Mouse (Mus musculus): ENCODE results near the gene Myl6. TPM values are rescaled to one million over a fixed set of nuclear protein-coding genes. Genes with fewer than 3 reads are reported as not detected.

The Myl6 gene
- polyA plus RNA-seq, 2 experiments: 506 to 654 TPM

GRCm38 (mm10) chr10:128490912-128491311 lies 3.0 kb downstream of the Myl6 start:
- WGBS (ENCODE audit: insufficient replicate concordance): 66% methylated on average over 5 of the region's 5 CpGs
- no peak for ATAC-seq (ENCODE audit: insufficient read depth)

GRCm38 (mm10) chr10:128490232-128490631 lies 3.7 kb downstream of the Myl6 start:
- H3K9me3 ChIP-seq (ENCODE audit: control insufficient read depth, low read length): no peaks in the 10 kb centered on the region
- no peak for ATAC-seq (ENCODE audit: insufficient read depth)
- no peak overlapping the region for H3K4me2 ChIP-seq (ENCODE audit: low read depth)
- H3K4me3 ChIP-seq (ENCODE audit: insufficient read depth in 1 of 2, low read depth in 2 of 2, low read length in 2 of 2): no peak overlapping the region
- TF ChIP-seq EP300 (IDR thresholded peaks at IDR 0.05; ENCODE audit: low read depth): no peak
- no peak for TF ChIP-seq CTCF (IDR thresholded peaks at IDR 0.05; ENCODE audit: low read depth)
- no peaks in the 10 kb centered on the region for H3K27me3 ChIP-seq (ENCODE audit: control insufficient read depth, insufficient read depth, low read length)
- 82% methylated on average over 5 of the region's 5 CpGs for WGBS (ENCODE audit: insufficient replicate concordance)
- H3K4me1 ChIP-seq (replicated peaks; ENCODE audit: control insufficient read depth in 2 of 2, insufficient read depth in 2 of 2, low read length in 1 of 2): peaks cover 12 to 26% of the 10 kb centered on the region in 2 experiments
- H3K9ac ChIP-seq (replicated peaks): no peak overlapping the region
- no peak for DNase-seq (ENCODE audit: low read depth in 3 of 3, low spot score in 3 of 3)
- H3K36me3 ChIP-seq (replicated peaks; ENCODE audit: control insufficient read depth, insufficient read depth, low read depth): peaks cover 45% of the 10 kb centered on the region
- no peak overlapping the region for H3K27ac ChIP-seq

More at GRCm38 (mm10) chr10:128490912-128491311, 3.0 kb downstream of the Myl6 start:
- H3K9me3 ChIP-seq (ENCODE audit: control insufficient read depth, low read length): no peaks in the 10 kb centered on the region
- no peak for TF ChIP-seq EP300 (IDR thresholded peaks at IDR 0.05; ENCODE audit: low read depth)
- no peak for DNase-seq (ENCODE audit: low read depth in 3 of 3, low spot score in 3 of 3)
- peaks cover 13 to 27% of the 10 kb centered on the region in 2 experiments for H3K4me1 ChIP-seq (replicated peaks; ENCODE audit: control insufficient read depth in 2 of 2, insufficient read depth in 2 of 2, low read length in 1 of 2)
- H3K36me3 ChIP-seq (replicated peaks; ENCODE audit: control insufficient read depth, insufficient read depth, low read depth): peaks cover 39% of the 10 kb centered on the region
- H3K27ac ChIP-seq: no peak overlapping the region
- H3K27me3 ChIP-seq (ENCODE audit: control insufficient read depth, insufficient read depth, low read length): no peaks in the 10 kb centered on the region
- no peak overlapping the region for H3K4me3 ChIP-seq (ENCODE audit: insufficient read depth in 1 of 2, low read depth in 2 of 2, low read length in 2 of 2)
- no peak overlapping the region for H3K4me2 ChIP-seq (ENCODE audit: low read depth)
- no peak overlapping the region for H3K9ac ChIP-seq (replicated peaks)

GRCm38 (mm10) chr10:128489785-128490184 lies 4.2 kb downstream of the Myl6 start:
- peaks cover 45% of the 10 kb centered on the region for H3K36me3 ChIP-seq (replicated peaks; ENCODE audit: control insufficient read depth, insufficient read depth, low read depth)
- H3K4me3 ChIP-seq (ENCODE audit: insufficient read depth in 1 of 2, low read depth in 2 of 2, low read length in 2 of 2): no peak overlapping the region
- peaks cover 7 to 22% of the 10 kb centered on the region in 2 experiments for H3K4me1 ChIP-seq (replicated peaks; ENCODE audit: control insufficient read depth in 2 of 2, insufficient read depth in 2 of 2, low read length in 1 of 2)
- H3K4me2 ChIP-seq (ENCODE audit: low read depth): no peak overlapping the region
- no peak overlapping the region for H3K9ac ChIP-seq (replicated peaks)
- TF ChIP-seq EP300 (IDR thresholded peaks at IDR 0.05; ENCODE audit: low read depth): no peak
- TF ChIP-seq CTCF (IDR thresholded peaks at IDR 0.05; ENCODE audit: low read depth): no peak
- no peak overlapping the region for H3K27ac ChIP-seq
- no peaks in the 10 kb centered on the region for H3K27me3 ChIP-seq (ENCODE audit: control insufficient read depth, insufficient read depth, low read length)
- DNase-seq (ENCODE audit: low read depth in 3 of 3, low spot score in 3 of 3) (no peak), ATAC-seq (ENCODE audit: insufficient read depth) (no peak)
- WGBS (ENCODE audit: insufficient replicate concordance): 79% methylated on average over 4 of the region's 4 CpGs
- no peaks in the 10 kb centered on the region for H3K9me3 ChIP-seq (ENCODE audit: control insufficient read depth, low read length)

GRCm38 (mm10) chr10:128489380-128489779 lies 4.6 kb downstream of the Myl6 start:
- peaks cover 45% of the 10 kb centered on the region for H3K36me3 ChIP-seq (replicated peaks; ENCODE audit: control insufficient read depth, insufficient read depth, low read depth)
- peaks cover 7 to 19% of the 10 kb centered on the region in 2 experiments; a peak in 3 of 4 replicates for H3K4me1 ChIP-seq (replicated peaks; ENCODE audit: control insufficient read depth in 2 of 2, insufficient read depth in 2 of 2, low read length in 1 of 2)
- no peak overlapping the region for H3K4me2 ChIP-seq (ENCODE audit: low read depth)
- TF ChIP-seq EP300 (IDR thresholded peaks at IDR 0.05; ENCODE audit: low read depth) (no peak), CTCF (IDR thresholded peaks at IDR 0.05; ENCODE audit: low read depth) (no peak)
- H3K4me3 ChIP-seq (ENCODE audit: insufficient read depth in 1 of 2, low read depth in 2 of 2, low read length in 2 of 2): no peak overlapping the region
- no peak overlapping the region for H3K27ac ChIP-seq
- H3K9ac ChIP-seq (replicated peaks): no peak overlapping the region
- H3K27me3 ChIP-seq (ENCODE audit: control insufficient read depth, insufficient read depth, low read length): no peaks in the 10 kb centered on the region
- 53% methylated on average over 5 of the region's 5 CpGs for WGBS (ENCODE audit: insufficient replicate concordance)
- no peaks in the 10 kb centered on the region for H3K9me3 ChIP-seq (ENCODE audit: control insufficient read depth, low read length)
- ATAC-seq (ENCODE audit: insufficient read depth) (no peak), DNase-seq (ENCODE audit: low read depth in 3 of 3, low spot score in 3 of 3) (no peak)

DNA sequence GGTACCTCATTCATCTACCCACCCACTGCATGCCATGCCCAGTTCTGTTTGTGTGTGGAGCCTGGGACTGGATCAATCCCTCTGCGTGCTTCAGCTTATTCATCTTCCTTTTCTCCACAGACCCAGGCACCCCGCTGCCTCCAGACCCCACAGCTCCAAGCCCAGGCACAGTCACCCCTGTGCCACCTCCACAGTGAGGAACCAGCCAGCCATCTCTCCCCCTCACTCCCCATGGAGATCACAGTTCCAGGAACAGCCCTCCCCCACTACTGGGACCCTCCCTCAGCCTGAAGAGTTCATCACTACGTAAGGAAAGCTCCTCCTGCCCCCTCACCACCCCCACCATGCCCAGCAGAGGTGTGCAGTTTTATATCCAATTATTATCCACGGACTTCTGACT lies 5.2 kb downstream of the Myl6 start:
- no peak overlapping the region for H3K4me2 ChIP-seq (ENCODE audit: low read depth)
- TF ChIP-seq CTCF (IDR thresholded peaks at IDR 0.05; ENCODE audit: low read depth): no peak
- TF ChIP-seq EP300 (IDR thresholded peaks at IDR 0.05; ENCODE audit: low read depth): no peak
- DNase-seq (ENCODE audit: low read depth in 3 of 3, low spot score in 3 of 3) (no peak), ATAC-seq (ENCODE audit: insufficient read depth) (no peak)
- no peak overlapping the region for H3K27ac ChIP-seq
- no peak overlapping the region for H3K4me3 ChIP-seq (ENCODE audit: insufficient read depth in 1 of 2, low read depth in 2 of 2, low read length in 2 of 2)
- H3K4me1 ChIP-seq (replicated peaks; ENCODE audit: control insufficient read depth in 2 of 2, insufficient read depth in 2 of 2, low read length in 1 of 2): peaks cover 7 to 19% of the 10 kb centered on the region in 2 experiments; a peak in 3 of 4 replicates
- 85% methylated on average over 4 of the region's 4 CpGs for WGBS (ENCODE audit: insufficient replicate concordance)
- peaks cover 51% of the 10 kb centered on the region for H3K36me3 ChIP-seq (replicated peaks; ENCODE audit: control insufficient read depth, insufficient read depth, low read depth)
- H3K9me3 ChIP-seq (ENCODE audit: control insufficient read depth, low read length): no peaks in the 10 kb centered on the region
- no peaks in the 10 kb centered on the region for H3K27me3 ChIP-seq (ENCODE audit: control insufficient read depth, insufficient read depth, low read length)
- no peak overlapping the region for H3K9ac ChIP-seq (replicated peaks)

Data from liver, embryonic 14.5 days (tissue).